Mouse (Mus musculus) gastrocnemius, adult 18-20 months (tissue): Measurements from ENCODE around the gene Prss33. TPM values are rescaled to one million over a fixed set of nuclear protein-coding genes. Genes with fewer than 3 reads are reported as not detected.
"Not testable (repeated sequence)": the region's sequence is repeated elsewhere in the genome, so short reads cannot be mapped to it uniquely, and the experiment has no call there.

ENCODE experiments used
- DNase-seq: peaks from one replicate; pipeline ENCODE4 v3.0.0; 2021; ENCODE audit warnings: low spot score
- long read RNA-seq, 2 experiments: library from polyadenylated mRNA; stranded (forward); transcript quantifications; one replicate each; pipeline ENCODE4 v2.0.0; 2021
- total RNA-seq, 2 experiments: library from RNA; stranded (reverse); gene quantifications; 2 replicates each; pipeline ENCODE4 v1.2.3; 2021

The Prss33 gene
- total RNA-seq = not detected
- long read RNA-seq, experiment 1 = 0 reads
- long read RNA-seq, experiment 2 = 0 reads

- no peak for DNase-seq
Observed at GRCm38 (mm10) chr17:23836006-23836575, at the start of gene Prss33. Prss33 (minus strand) TSS chr17:23836056.

GRCm38 (mm10) chr17:23880576-23880975 lies 44.7 kb upstream of the Prss33 start, which contains the start of the genes Dcpp1 and Dcpp2:
Dcpp1 (plus strand) TSS chr17:23880876.
Dcpp2 (plus strand) TSS chr17:23880880.
- not testable (repeated sequence) for DNase-seq

- no peak for DNase-seq
Observed at GRCm38 (mm10) chr17:23877166-23877565, 41.3 kb upstream of the Prss33 start.

- no peak for DNase-seq
Observed at GRCm38 (mm10) chr17:23876741-23877140, 40.9 kb upstream of the Prss33 start.

GRCm38 (mm10) chr17:23873884-23874856 lies 38.3 kb upstream of the Prss33 start:
- peak; percentile 43 for DNase-seq

- no peak for DNase-seq
Observed at GRCm38 (mm10) chr17:23868513-23868912, 32.7 kb upstream of the Prss33 start.

- DNase-seq = no peak
Observed at GRCm38 (mm10) chr17:23867756-23868155, 31.9 kb upstream of the Prss33 start, which contains the start of gene Prss21. Prss21 (plus strand) TSS chr17:23868056.

- no peak for DNase-seq
Observed at GRCm38 (mm10) chr17:23862926-23863325, 27.1 kb upstream of the Prss33 start.

- no peak for DNase-seq
Observed at GRCm38 (mm10) chr17:23857913-23858312, 22.1 kb upstream of the Prss33 start.

GRCm38 (mm10) chr17:23857193-23857592 lies 21.3 kb upstream of the Prss33 start:
- no peak for DNase-seq

GRCm38 (mm10) chr17:23854229-23854765 lies 18.4 kb upstream of the Prss33 start:
- DNase-seq = no peak

GRCm38 (mm10) chr17:23853292-23853691 lies 17.4 kb upstream of the Prss33 start:
- DNase-seq = peak; percentile 11

- DNase-seq = peak; percentile 62
Observed at GRCm38 (mm10) chr17:23850853-23851749, 15.2 kb upstream of the Prss33 start.

GRCm38 (mm10) chr17:23850028-23850427 lies 14.2 kb upstream of the Prss33 start:
- DNase-seq = no peak

- peak; percentile 63 for DNase-seq
Observed at GRCm38 (mm10) chr17:23843812-23844273, 8.0 kb upstream of the Prss33 start, which contains the start of the genes Prss32 and Prss41. Prss32 (plus strand) TSS chr17:23843855. Prss41 (minus strand) TSS chr17:23844172.

GRCm38 (mm10) chr17:23843141-23843811 lies 7.4 kb upstream of the Prss33 start:
- no peak for DNase-seq

GRCm38 (mm10) chr17:23841145-23841544 lies 5.3 kb upstream of the Prss33 start:
- DNase-seq = peak; percentile 55

GRCm38 (mm10) chr17:23831201-23831600 lies 4.7 kb downstream of the Prss33 start:
- no peak for DNase-seq

GRCm38 (mm10) chr17:23829064-23829619 lies 6.7 kb downstream of the Prss33 start, which contains the start of gene Elob:
Elob (minus strand) TSS chr17:23829136.
- peak; percentile 79 for DNase-seq
